Mouse (Mus musculus): ENCODE data around the gene Fbxw10. TPM values are rescaled to one million over a fixed set of nuclear protein-coding genes. Genes with fewer than 3 reads are reported as not detected.

Gene Fbxw10
- total and polyA plus RNA-seq, 2 experiments from 2014 or later, result 0.26 TPM; not detected in 1

GRCm38 (mm10) chr11:62916765-62917164, 69.9 kb downstream of the Fbxw10 start:
- ATAC-seq (ENCODE audit: insufficient read depth, low read depth), result no peak
- Histone ChIP-seq H3K4me1 (ENCODE audit: control insufficient read depth, insufficient read depth) (peaks cover 4% of the 10 kb centered on the region; the same call in 1 of the 2 replicates), H3K4me2 (ENCODE audit: low read depth, low read length) (no peak overlapping the region), H3K36me3 (replicated peaks; ENCODE audit: control insufficient read depth, insufficient read depth, low read length) (no peaks in the 10 kb centered on the region), H3K9me3 (replicated peaks; ENCODE audit: control insufficient read depth, low read length) (no peaks in the 10 kb centered on the region), H3K9ac (replicated peaks; ENCODE audit: low read depth, low read length) (no peak overlapping the region), H3K27ac (ENCODE audit: low read depth) (no peak overlapping the region), H3K27me3 (ENCODE audit: control insufficient read depth, insufficient read depth, low read length) (no peaks in the 10 kb centered on the region), H3K4me3 (ENCODE audit: low read depth, low read length) (no peak overlapping the region)
- TF ChIP-seq CTCF (IDR thresholded peaks at IDR 0.05; ENCODE audit: low read depth) (no peak), EP300 (IDR thresholded peaks at IDR 0.05; ENCODE audit: low read depth) (no peak)
- DNase-seq (ENCODE audit: low spot score), result no peak
- 21% methylated on average over 2 of the region's 2 CpGs for WGBS

- H3K36me3 ChIP-seq (replicated peaks; ENCODE audit: control insufficient read depth, insufficient read depth, low read length), result no peaks in the 10 kb centered on the region
- H3K9ac ChIP-seq (replicated peaks; ENCODE audit: low read depth, low read length), result no peak overlapping the region
- H3K4me3 ChIP-seq (ENCODE audit: low read depth, low read length), result no peak overlapping the region
- ATAC-seq (ENCODE audit: insufficient read depth, low read depth), result no peak
- H3K9me3 ChIP-seq (replicated peaks; ENCODE audit: control insufficient read depth, low read length), result no peaks in the 10 kb centered on the region
- WGBS, result 68% methylated on average over 6 of the region's 6 CpGs
- no peaks in the 10 kb centered on the region for H3K27me3 ChIP-seq (ENCODE audit: control insufficient read depth, insufficient read depth, low read length)
- DNase-seq (ENCODE audit: low spot score), result no peak
- H3K27ac ChIP-seq (ENCODE audit: low read depth), result peak overlapping the region; percentile 56
- peaks cover 9% of the 10 kb centered on the region; the same call in 1 of the 2 replicates for H3K4me1 ChIP-seq (ENCODE audit: control insufficient read depth, insufficient read depth)
- peak overlapping the region; percentile 62; the same call in 1 of the 2 replicates for H3K4me2 ChIP-seq (ENCODE audit: low read depth, low read length)
- no peak for TF ChIP-seq CTCF (IDR thresholded peaks at IDR 0.05; ENCODE audit: low read depth)
Measured at GRCm38 (mm10) chr11:62919946-62920742, 73.3 kb downstream of the Fbxw10 start.

GRCm38 (mm10) chr11:62920743-62921050, 73.8 kb downstream of the Fbxw10 start:
- H3K27ac ChIP-seq (ENCODE audit: low read depth), result peak overlapping the region; percentile 56; the same call in 1 of the 2 replicates
- TF ChIP-seq EP300 (IDR thresholded peaks at IDR 0.05; ENCODE audit: low read depth) (no peak), CTCF (IDR thresholded peaks at IDR 0.05; ENCODE audit: low read depth) (no peak)
- no peak overlapping the region for H3K4me3 ChIP-seq (ENCODE audit: low read depth, low read length)
- 22% methylated on average over 6 of the region's 6 CpGs for whole genome bisulfite sequencing
- H3K9ac ChIP-seq (replicated peaks; ENCODE audit: low read depth, low read length), result no peak overlapping the region
- no peaks in the 10 kb centered on the region for H3K27me3 ChIP-seq (ENCODE audit: control insufficient read depth, insufficient read depth, low read length)
- H3K9me3 ChIP-seq (replicated peaks; ENCODE audit: control insufficient read depth, low read length), result no peaks in the 10 kb centered on the region
- no peak for DNase-seq (ENCODE audit: low spot score)
- H3K4me2 ChIP-seq (ENCODE audit: low read depth, low read length), result peak overlapping the region; percentile 62; the same call in 1 of the 2 replicates
- no peak for ATAC-seq (ENCODE audit: insufficient read depth, low read depth)
- H3K36me3 ChIP-seq (replicated peaks; ENCODE audit: control insufficient read depth, insufficient read depth, low read length), result no peaks in the 10 kb centered on the region
- H3K4me1 ChIP-seq (ENCODE audit: control insufficient read depth, insufficient read depth), result peaks cover 9% of the 10 kb centered on the region; the same call in 1 of the 2 replicates

GRCm38 (mm10) chr11:62921052-62921977, 74.4 kb downstream of the Fbxw10 start:
- DNase-seq (ENCODE audit: low spot score), result peak; percentile 92
- Histone ChIP-seq H3K36me3 (replicated peaks; ENCODE audit: control insufficient read depth, insufficient read depth, low read length) (no peaks in the 10 kb centered on the region), H3K9ac (replicated peaks; ENCODE audit: low read depth, low read length) (peak overlapping the region; percentile 46), H3K4me3 (ENCODE audit: low read depth, low read length) (peak overlapping the region; percentile 27), H3K9me3 (replicated peaks; ENCODE audit: control insufficient read depth, low read length) (no peaks in the 10 kb centered on the region), H3K4me2 (ENCODE audit: low read depth, low read length) (peak overlapping the region; percentile 62), H3K27ac (ENCODE audit: low read depth) (peak overlapping the region; percentile 89), H3K4me1 (ENCODE audit: control insufficient read depth, insufficient read depth) (peaks cover 9% of the 10 kb centered on the region; the same call in 1 of the 2 replicates), H3K27me3 (ENCODE audit: control insufficient read depth, insufficient read depth, low read length) (no peaks in the 10 kb centered on the region)
- peak; percentile 99 for TF ChIP-seq CTCF (IDR thresholded peaks at IDR 0.05; ENCODE audit: low read depth)
- TF ChIP-seq EP300 (IDR thresholded peaks at IDR 0.05; ENCODE audit: low read depth), result peak; percentile 38; the same call in 1 of the 2 replicates
- peak; percentile 84 for ATAC-seq (ENCODE audit: insufficient read depth, low read depth)
- 19% methylated on average over 25 of the region's 25 CpGs for WGBS

- Histone ChIP-seq H3K27me3 (ENCODE audit: control insufficient read depth, insufficient read depth, low read length) (no peaks in the 10 kb centered on the region), H3K4me3 (ENCODE audit: low read depth, low read length) (no peak overlapping the region), H3K27ac (ENCODE audit: low read depth) (peak overlapping the region; percentile 18; the same call in 1 of the 2 replicates), H3K36me3 (replicated peaks; ENCODE audit: control insufficient read depth, insufficient read depth, low read length) (no peaks in the 10 kb centered on the region), H3K9ac (replicated peaks; ENCODE audit: low read depth, low read length) (no peak overlapping the region), H3K9me3 (replicated peaks; ENCODE audit: control insufficient read depth, low read length) (no peaks in the 10 kb centered on the region), H3K4me1 (ENCODE audit: control insufficient read depth, insufficient read depth) (peaks cover 9% of the 10 kb centered on the region; the same call in 1 of the 2 replicates), H3K4me2 (ENCODE audit: low read depth, low read length) (no peak overlapping the region)
- WGBS, result 32% methylated on average over 6 of the region's 6 CpGs
- TF ChIP-seq CTCF (IDR thresholded peaks at IDR 0.05; ENCODE audit: low read depth) (no peak), EP300 (IDR thresholded peaks at IDR 0.05; ENCODE audit: low read depth) (no peak)
- DNase-seq (ENCODE audit: low spot score), result peak; percentile 20
- peak; percentile 30; the same call in 1 of the 2 replicates for ATAC-seq (ENCODE audit: insufficient read depth, low read depth)
Measured at GRCm38 (mm10) chr11:62924091-62924761, 77.4 kb downstream of the Fbxw10 start.

Other genes starting within 250 kb of the Fbxw10 start
- 33.6 and 33.9 TPM in 2 replicates for gene Lrrc75a, start 198.5 kb upstream of the Fbxw10 start, total RNA-seq (2014; rRNA removed; ENCODE audit: low replicate concordance)
- 9.3 and 9.6 TPM in 2 replicates for gene Lrrc75a, start 198.5 kb upstream of the Fbxw10 start, polyA plus RNA-seq (2015; fragmentation: Nextera tagmentation; extraction: Ambion mirVana)
- 11.1 and 36.0 TPM in 2 replicates for gene Mmgt2, start 198.4 kb upstream of the Fbxw10 start, total RNA-seq (2014; rRNA removed; ENCODE audit: low replicate concordance)
- gene Mmgt2, start 198.4 kb upstream of the Fbxw10 start, polyA plus RNA-seq (2015; fragmentation: Nextera tagmentation; extraction: Ambion mirVana), result 38.9 and 40.6 TPM in 2 replicates
- gene Zfp287, start 115.2 kb upstream of the Fbxw10 start, total RNA-seq (2014; rRNA removed; ENCODE audit: low replicate concordance), result 1.9 and 3.2 TPM in 2 replicates
- gene Zfp287, start 115.2 kb upstream of the Fbxw10 start, polyA plus RNA-seq (2015; fragmentation: Nextera tagmentation; extraction: Ambion mirVana), result 2.2 and 2.3 TPM in 2 replicates
- gene Gm10428, start 94.0 kb upstream of the Fbxw10 start, total RNA-seq (2014; rRNA removed; ENCODE audit: low replicate concordance), result not detected in 2 replicates
- not detected in 2 replicates for gene Gm10428, start 94.0 kb upstream of the Fbxw10 start, polyA plus RNA-seq (2015; fragmentation: Nextera tagmentation; extraction: Ambion mirVana)
- gene Zfp286, start 57.6 kb upstream of the Fbxw10 start, total RNA-seq (2014; rRNA removed; ENCODE audit: low replicate concordance), result 2.0 and 3.5 TPM in 2 replicates
- 3.3 and 3.5 TPM in 2 replicates for gene Zfp286, start 57.6 kb upstream of the Fbxw10 start, polyA plus RNA-seq (2015; fragmentation: Nextera tagmentation; extraction: Ambion mirVana)
- gene Trim16, start 26.8 kb upstream of the Fbxw10 start, total RNA-seq (2014; rRNA removed; ENCODE audit: low replicate concordance), result 2.9 and 4.5 TPM in 2 replicates
- gene Trim16, start 26.8 kb upstream of the Fbxw10 start, polyA plus RNA-seq (2015; fragmentation: Nextera tagmentation; extraction: Ambion mirVana), result 3.0 and 4.0 TPM in 2 replicates
- gene Tvp23b, start 32.4 kb downstream of the Fbxw10 start, total RNA-seq (2014; rRNA removed; ENCODE audit: low replicate concordance), result 26.3 and 27.4 TPM in 2 replicates
- gene Tvp23b, start 32.4 kb downstream of the Fbxw10 start, polyA plus RNA-seq (2015; fragmentation: Nextera tagmentation; extraction: Ambion mirVana), result 39.0 and 47.0 TPM in 2 replicates
- not detected in 2 replicates for gene Cdrt4, start 104.1 kb downstream of the Fbxw10 start, total RNA-seq (2014; rRNA removed; ENCODE audit: low replicate concordance)
- gene Cdrt4, start 104.1 kb downstream of the Fbxw10 start, polyA plus RNA-seq (2015; fragmentation: Nextera tagmentation; extraction: Ambion mirVana), result 0.16 TPM in 1 of 2 replicates, not detected in the other
- not detected in 2 replicates for gene Tekt3, start 214.6 kb downstream of the Fbxw10 start, total RNA-seq (2014; rRNA removed; ENCODE audit: low replicate concordance)
- gene Tekt3, start 214.6 kb downstream of the Fbxw10 start, polyA plus RNA-seq (2015; fragmentation: Nextera tagmentation; extraction: Ambion mirVana), result not detected in 2 replicates

Data from heart, postnatal 0 days (tissue).